Mouse (Mus musculus): ENCODE data around the gene Lancl1.

The Lancl1 gene

GRCm38 (mm10) chr1:67022051-67022450, 16.6 kb downstream of the Lancl1 start:
- in situ Hi-C loops (cut with MboI; ENCODE audit: low pct_unique_long_range_greater_than_20kb in 1 of 2, low sequenced_read_pairs in 2 of 2, unreplicated experiment in 1 of 2): no loop called here

- in situ Hi-C loops (cut with MboI; ENCODE audit: low pct_unique_long_range_greater_than_20kb in 1 of 2, low sequenced_read_pairs in 2 of 2, unreplicated experiment in 1 of 2): no loop called here
Observed at GRCm38 (mm10) chr1:67020637-67021161, 18.0 kb downstream of the Lancl1 start.

GRCm38 (mm10) chr1:67017101-67017870, 21.4 kb downstream of the Lancl1 start:
- in situ Hi-C loops (cut with MboI; ENCODE audit: low pct_unique_long_range_greater_than_20kb in 1 of 2, low sequenced_read_pairs in 2 of 2, unreplicated experiment in 1 of 2): no loop called here

GRCm38 (mm10) chr1:67014205-67014604, 24.5 kb downstream of the Lancl1 start:
- in situ Hi-C loops (cut with MboI; ENCODE audit: low pct_unique_long_range_greater_than_20kb in 1 of 2, low sequenced_read_pairs in 2 of 2, unreplicated experiment in 1 of 2): no loop called here

GRCm38 (mm10) chr1:67010520-67010919, 28.2 kb downstream of the Lancl1 start:
- in situ Hi-C loops (cut with MboI; ENCODE audit: low pct_unique_long_range_greater_than_20kb in 1 of 2, low sequenced_read_pairs in 2 of 2, unreplicated experiment in 1 of 2): no loop called here

- in situ Hi-C loops (cut with MboI; ENCODE audit: low pct_unique_long_range_greater_than_20kb in 1 of 2, low sequenced_read_pairs in 2 of 2, unreplicated experiment in 1 of 2): no loop called here
Observed at GRCm38 (mm10) chr1:67003699-67004098, 35.0 kb downstream of the Lancl1 start.

GRCm38 (mm10) chr1:67002226-67002625, 36.4 kb downstream of the Lancl1 start:
- in situ Hi-C loops (cut with MboI; ENCODE audit: low pct_unique_long_range_greater_than_20kb in 1 of 2, low sequenced_read_pairs in 2 of 2, unreplicated experiment in 1 of 2): no loop called here

GRCm38 (mm10) chr1:67001367-67001766, 37.3 kb downstream of the Lancl1 start:
- in situ Hi-C loops (cut with MboI; ENCODE audit: low pct_unique_long_range_greater_than_20kb in 1 of 2, low sequenced_read_pairs in 2 of 2, unreplicated experiment in 1 of 2): no loop called here

GRCm38 (mm10) chr1:67000484-67000883, 38.2 kb downstream of the Lancl1 start:
- in situ Hi-C loops (cut with MboI; ENCODE audit: low pct_unique_long_range_greater_than_20kb in 1 of 2, low sequenced_read_pairs in 2 of 2, unreplicated experiment in 1 of 2): no loop called here

GRCm38 (mm10) chr1:66998601-66999000, 40.1 kb downstream of the Lancl1 start:
- in situ Hi-C loops (cut with MboI; ENCODE audit: low pct_unique_long_range_greater_than_20kb in 1 of 2, low sequenced_read_pairs in 2 of 2, unreplicated experiment in 1 of 2): no loop called here

GRCm38 (mm10) chr1:66998188-66998587, 40.5 kb downstream of the Lancl1 start:
- in situ Hi-C loops (cut with MboI; ENCODE audit: low pct_unique_long_range_greater_than_20kb in 1 of 2, low sequenced_read_pairs in 2 of 2, unreplicated experiment in 1 of 2): no loop called here

GRCm38 (mm10) chr1:66996819-66997218, 41.9 kb downstream of the Lancl1 start:
- in situ Hi-C loops (cut with MboI; ENCODE audit: low pct_unique_long_range_greater_than_20kb in 1 of 2, low sequenced_read_pairs in 2 of 2, unreplicated experiment in 1 of 2): no loop called here

GRCm38 (mm10) chr1:66992764-66993163, 45.9 kb downstream of the Lancl1 start:
- in situ Hi-C loops (cut with MboI; ENCODE audit: low pct_unique_long_range_greater_than_20kb in 1 of 2, low sequenced_read_pairs in 2 of 2, unreplicated experiment in 1 of 2): no loop called here

GRCm38 (mm10) chr1:66987558-66988190, 51.0 kb downstream of the Lancl1 start:
- in situ Hi-C loops (cut with MboI; ENCODE audit: low pct_unique_long_range_greater_than_20kb in 1 of 2, low sequenced_read_pairs in 2 of 2, unreplicated experiment in 1 of 2): no loop called here

GRCm38 (mm10) chr1:66985906-66986305, 52.8 kb downstream of the Lancl1 start:
- in situ Hi-C loops (cut with MboI; ENCODE audit: low pct_unique_long_range_greater_than_20kb in 1 of 2, low sequenced_read_pairs in 2 of 2, unreplicated experiment in 1 of 2): no loop called here

- in situ Hi-C loops (cut with MboI; ENCODE audit: low pct_unique_long_range_greater_than_20kb in 1 of 2, low sequenced_read_pairs in 2 of 2, unreplicated experiment in 1 of 2): no loop called here
Observed at GRCm38 (mm10) chr1:66985129-66985698, 53.5 kb downstream of the Lancl1 start.

GRCm38 (mm10) chr1:66980129-66980528, 58.5 kb downstream of the Lancl1 start:
- in situ Hi-C loops (cut with MboI; ENCODE audit: low pct_unique_long_range_greater_than_20kb in 1 of 2, low sequenced_read_pairs in 2 of 2, unreplicated experiment in 1 of 2): no loop called here

GRCm38 (mm10) chr1:66975456-66975855, 63.2 kb downstream of the Lancl1 start:
- in situ Hi-C loops (cut with MboI; ENCODE audit: low pct_unique_long_range_greater_than_20kb in 1 of 2, low sequenced_read_pairs in 2 of 2, unreplicated experiment in 1 of 2): no loop called here

- in situ Hi-C loops (cut with MboI; ENCODE audit: low pct_unique_long_range_greater_than_20kb in 1 of 2, low sequenced_read_pairs in 2 of 2, unreplicated experiment in 1 of 2): no loop called here
Observed at GRCm38 (mm10) chr1:66964857-66965256, 73.8 kb downstream of the Lancl1 start.
